Mouse (Mus musculus) forebrain, postnatal 0 days (tissue): ENCODE results near the gene Pfkm. TPM values are rescaled to one million over a fixed set of nuclear protein-coding genes. Genes with fewer than 3 reads are reported as not detected.

ENCODE experiments used
- ATAC-seq: fragments of 200-750 bp; cut with Nextera tagmentation; 2 replicates; pipeline ENCODE4 v1.8.0; 2017; ENCODE audit warnings: mild to moderate bottlenecking, moderate library complexity
- DNase-seq: peaks from one replicate; pipeline ENCODE4 v3.0.0-alpha.2; 2015
- H3K27ac ChIP-seq: fragments of 300-500 bp; sonication (generic); 2 replicates; pipeline ENCODE4 v1.5.1; 2014; ENCODE audit warnings: low read depth, mild to moderate bottlenecking, antibody characterized with exemption, low read length, moderate library complexity, mixed read lengths
- H3K27me3 ChIP-seq: fragments of 300-500 bp; sonication (generic); 2 replicates; pipeline ENCODE4 v1.6.1; 2014; ENCODE audit warnings: mild to moderate bottlenecking, low read length, mixed read lengths; ENCODE audit not compliant: insufficient read depth
- H3K36me3 ChIP-seq: fragments of 300-500 bp; sonication (generic); 2 replicates; pipeline ENCODE4 v1.6.1; 2014; ENCODE audit warnings: mild to moderate bottlenecking, moderate library complexity; ENCODE audit not compliant: insufficient read depth
- H3K4me1 ChIP-seq: fragments of 300-500 bp; sonication (generic); 2 replicates; pipeline ENCODE4 v1.6.1; 2014; ENCODE audit warnings: antibody characterized with exemption; ENCODE audit not compliant: insufficient read depth
- H3K4me2 ChIP-seq: fragments of 300-500 bp; sonication (generic); 2 replicates; pipeline ENCODE4 v1.6.1; 2014; ENCODE audit warnings: low read depth, mild to moderate bottlenecking, moderate library complexity
- H3K4me3 ChIP-seq: fragments of 300-500 bp; sonication (generic); 2 replicates; pipeline ENCODE4 v1.5.1; 2014; ENCODE audit warnings: low read depth, low read length, mixed read lengths
- H3K9ac ChIP-seq: fragments of 300-500 bp; sonication (generic); 2 replicates; pipeline ENCODE4 v1.6.1; 2014; ENCODE audit warnings: mild to moderate bottlenecking
- H3K9me3 ChIP-seq: fragments of 300-500 bp; sonication (generic); 2 replicates; pipeline ENCODE4 v1.6.1; 2016; ENCODE audit warnings: low read length
- CTCF ChIP-seq: sonication (generic); IDR thresholded peaks from 2 replicates; pipeline ENCODE4 v1.5.1; 2016; ENCODE audit warnings: antibody characterized with exemption, control low read depth, low read depth
- WGBS: fragments of 180-500 bp; shearing (Covaris S2); extraction: QIAGEN DNeasy Blood & Tissue Kit; methylation state at CpG from one replicate; pipeline ENCODE4 v1.1.7; 2014; 5-methylcytosine and 5-hydroxymethylcytosine counted together
- polyA plus RNA-seq: library from polyadenylated mRNA; unstranded; fragments of >200 nt; fragmentation: Nextera tagmentation; extraction: Ambion mirVana; gene quantifications from 2 replicates; pipeline ENCODE4 v1.2.1, GENCODE M21; 2015
- total RNA-seq: library from RNA; depleted of rRNA; stranded (reverse); fragments of >200 nt; gene quantifications from 2 replicates; pipeline ENCODE4 v1.2.3, GENCODE M21; 2014

The Pfkm gene
- total and polyA plus RNA-seq, 2 experiments from 2014 or later = 86.3 to 91.9 TPM

- Histone ChIP-seq H3K9ac (no peak overlapping the region), H3K27ac (no peak overlapping the region), H3K4me3 (no peak overlapping the region), H3K36me3 (no peaks in the 10 kb centered on the region), H3K4me1 (no peaks in the 10 kb centered on the region), H3K9me3 (no peaks in the 10 kb centered on the region), H3K27me3 (no peaks in the 10 kb centered on the region), H3K4me2 (no peak overlapping the region)
- 54% methylated on average over 19 of the region's 19 CpGs for WGBS
- TF ChIP-seq CTCF = no peak
- DNase-seq (no peak), ATAC-seq (no peak)
Measured at GRCm38 (mm10) chr15:98161026-98161805, 68.8 kb downstream of the Pfkm start.

- no peak for DNase-seq
- Histone ChIP-seq H3K36me3 (no peaks in the 10 kb centered on the region), H3K4me2 (no peak overlapping the region), H3K27me3 (no peaks in the 10 kb centered on the region), H3K9me3 (no peaks in the 10 kb centered on the region), H3K4me3 (no peak overlapping the region), H3K9ac (no peak overlapping the region), H3K27ac (no peak overlapping the region), H3K4me1 (no peaks in the 10 kb centered on the region)
- no peak for TF ChIP-seq CTCF
- no peak for ATAC-seq
- 81% methylated on average over 4 of the region's 4 CpGs for WGBS
Measured at GRCm38 (mm10) chr15:98162561-98162960, 70.2 kb downstream of the Pfkm start.

GRCm38 (mm10) chr15:98165525-98165924 is 73.1 kb downstream of the Pfkm start, which contains the start of gene Asb8:
Gene Asb8, minus strand, starts transcription at chr15:98165625.
- H3K4me1 ChIP-seq = peaks cover 11% of the 10 kb centered on the region; the same call in 1 of the 2 replicates
- 78% methylated on average over 5 of the region's 5 CpGs for WGBS
- DNase-seq = no peak
- no peaks in the 10 kb centered on the region; the same call in 1 of the 2 replicates for H3K27me3 ChIP-seq
- no peak within 1 kb of the TSS for H3K4me2 ChIP-seq
- H3K27ac ChIP-seq = no peak within 1 kb of the TSS
- no peaks in the 10 kb centered on the region for H3K36me3 ChIP-seq
- no peak for ATAC-seq
- H3K9ac ChIP-seq = no peak within 1 kb of the TSS
- no peak for TF ChIP-seq CTCF
- no peak within 1 kb of the TSS for H3K4me3 ChIP-seq
- no peaks in the 10 kb centered on the region for H3K9me3 ChIP-seq

- H3K27ac ChIP-seq = peak within 1 kb of the TSS; percentile 92
- no peaks in the 10 kb centered on the region; the same call in 1 of the 2 replicates for H3K27me3 ChIP-seq
- ATAC-seq (peak; percentile 66), DNase-seq (peak; percentile 69)
- H3K4me1 ChIP-seq = peaks cover 11% of the 10 kb centered on the region; the same call in 1 of the 2 replicates
- no peaks in the 10 kb centered on the region for H3K36me3 ChIP-seq
- no peak for TF ChIP-seq CTCF
- H3K9me3 ChIP-seq = no peaks in the 10 kb centered on the region
- H3K9ac ChIP-seq = peak within 1 kb of the TSS; percentile 80
- H3K4me3 ChIP-seq = peak within 1 kb of the TSS; percentile 74
- WGBS = under 1% methylated on average over 18 of the region's 18 CpGs
- peak within 1 kb of the TSS; percentile 84 for H3K4me2 ChIP-seq
Measured at GRCm38 (mm10) chr15:98166963-98167644, 74.7 kb downstream of the Pfkm start, which contains the start of gene Ccdc184. Gene Ccdc184, plus strand, starts transcription at chr15:98167158.

GRCm38 (mm10) chr15:98167645-98168621 is 75.5 kb downstream of the Pfkm start:
- H3K9me3 ChIP-seq = no peaks in the 10 kb centered on the region
- no peaks in the 10 kb centered on the region; the same call in 1 of the 2 replicates for H3K27me3 ChIP-seq
- peak overlapping the region; percentile 84 for H3K4me2 ChIP-seq
- peak overlapping the region; percentile 92 for H3K27ac ChIP-seq
- no peaks in the 10 kb centered on the region for H3K36me3 ChIP-seq
- 2% methylated on average over 69 of the region's 69 CpGs for WGBS
- H3K4me1 ChIP-seq = peaks cover 11% of the 10 kb centered on the region; the same call in 1 of the 2 replicates
- H3K4me3 ChIP-seq = peak overlapping the region; percentile 74
- no peak for TF ChIP-seq CTCF
- peak overlapping the region; percentile 80 for H3K9ac ChIP-seq
- ATAC-seq (peak; percentile 96), DNase-seq (peak; percentile 98)

- no peak overlapping the region for H3K27ac ChIP-seq
- WGBS = 6% methylated on average over 19 of the region's 19 CpGs
- no peak for ATAC-seq
Measured at GRCm38 (mm10) chr15:98168622-98169004, 76.2 kb downstream of the Pfkm start.

More at GRCm38 (mm10) chr15:98168622-98169004, 76.2 kb downstream of the Pfkm start:
- no peak for DNase-seq
- no peak for TF ChIP-seq CTCF
- Histone ChIP-seq H3K9ac (peak overlapping the region; percentile 80), H3K4me2 (peak overlapping the region; percentile 84), H3K4me1 (peaks cover 11% of the 10 kb centered on the region; the same call in 1 of the 2 replicates), H3K4me3 (peak overlapping the region; percentile 74), H3K36me3 (no peaks in the 10 kb centered on the region), H3K9me3 (no peaks in the 10 kb centered on the region), H3K27me3 (no peaks in the 10 kb centered on the region; the same call in 1 of the 2 replicates)
